Mouse (Mus musculus): ENCODE results near the gene Atg14.

DNA sequence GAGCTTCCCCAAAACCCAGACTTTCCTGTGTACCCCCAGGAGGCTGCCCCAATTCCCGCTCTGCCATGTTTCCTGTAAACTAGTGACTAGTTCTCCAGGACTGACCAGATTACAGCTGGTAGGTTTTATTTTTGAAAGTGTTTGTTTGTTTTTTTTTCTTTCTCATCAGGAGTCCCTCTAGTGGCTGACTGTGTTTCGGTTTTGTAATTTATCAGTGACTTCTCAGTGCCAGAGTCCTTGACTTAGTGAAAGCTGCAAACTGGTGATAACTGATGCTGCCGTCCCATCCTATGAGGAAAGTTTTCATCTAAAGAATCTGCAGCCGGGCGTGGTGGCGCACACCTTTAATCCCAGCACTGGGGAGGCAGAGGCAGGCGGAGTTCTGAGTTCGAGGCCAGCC lies 54.8 kb downstream of the Atg14 start:
- TF ChIP-seq TCF12 (IDR thresholded peaks at IDR 0.05; ENCODE audit: insufficient read depth, poor library complexity, severe bottlenecking) (no peak), POLR2A (IDR thresholded peaks at IDR 0.05; ENCODE audit: insufficient read length, low read depth) (no peak)

All from myocyte (in vitro differentiated cells).